Mouse (Mus musculus) gastrocnemius, adult 2 months (tissue): Measurements from ENCODE around the gene Agpat3. TPM values are rescaled to one million over a fixed set of nuclear protein-coding genes. Genes with fewer than 3 reads are reported as not detected.
A peak's percentile ranks its signal among the peaks of the same experiment; 100 is the strongest.

Experiments
- DNase-seq: peaks from one replicate; pipeline ENCODE4 v3.0.0; 2022
- H3K27ac ChIP-seq: fragments of 200-600 bp; 2 replicates; pipeline ENCODE4 v1.8.1; 2022; ENCODE audit warnings: mild to moderate bottlenecking
- H3K4me3 ChIP-seq: fragments of 200-600 bp; 2 replicates; pipeline ENCODE4 v1.8.1; 2022; ENCODE audit warnings: mild to moderate bottlenecking, moderate library complexity
- CTCF ChIP-seq: fragments of 200-600 bp; IDR thresholded peaks from 2 replicates; pipeline ENCODE4 v1.8.1; 2022; ENCODE audit warnings: antibody characterized with exemption, mild to moderate bottlenecking, moderate library complexity
- intact Hi-C: fragments of 180-260 bp; cut with DNase I; formaldehyde crosslinking; loops from one replicate; pipeline ENCODE4 v1.15.1; 2025
- long read RNA-seq, 2 experiments: library from polyadenylated mRNA; stranded (forward); transcript quantifications; one replicate each; pipeline ENCODE4 v2.0.0; 2021
- total RNA-seq, 2 experiments: library from RNA; stranded (reverse); gene quantifications; 2 replicates each; pipeline ENCODE4 v1.2.3; 2021

The Agpat3 gene
- 100 to 1,000 TPM; 108 to 135 TPM for total RNA-seq
- long read RNA-seq, experiment 1, full-length matches to known transcripts: 33 of 194 reads
- long read RNA-seq, experiment 1, partial matches to known transcripts: 6 of 194 reads
- long read RNA-seq, experiment 1, other reads (novel, unspliced or antisense): 155 of 194 reads
- long read RNA-seq, experiment 2, full-length matches to known transcripts: 26 of 183 reads
- long read RNA-seq, experiment 2, partial matches to known transcripts: 6 of 183 reads
- long read RNA-seq, experiment 2, other reads (novel, unspliced or antisense): 151 of 183 reads

GRCm38 (mm10) chr10:78351887-78352665 lies at the start of gene Agpat3:
Agpat3 (minus strand) TSS chr10:78352489.
- DNase-seq: peak; percentile 80
- Histone ChIP-seq H3K27ac (peak within 1 kb of the TSS; percentile 91), H3K4me3 (peak within 1 kb of the TSS; percentile 83)
- intact Hi-C loops: loop anchor here (5.0 kb wide), 1 partner anchor 40 kb away; no protein-coding TSS in a partner anchor
- TF ChIP-seq CTCF: peak; percentile 17

- Histone ChIP-seq H3K27ac (no peak overlapping the region), H3K4me3 (no peak overlapping the region)
- intact Hi-C loops: no loop called here
- no peak for DNase-seq
- TF ChIP-seq CTCF: no peak
Measured at GRCm38 (mm10) chr10:78401127-78401526, 48.8 kb upstream of the Agpat3 start.

- H3K4me3 ChIP-seq: no peak overlapping the region
- DNase-seq: no peak
- no peak for TF ChIP-seq CTCF
- intact Hi-C loops: loop anchor here (10.0 kb wide), 1 partner anchor 214 kb away; the partner anchor contains the start of gene Pwp2
- no peak overlapping the region for H3K27ac ChIP-seq
Measured at GRCm38 (mm10) chr10:78399090-78399657, 46.9 kb upstream of the Agpat3 start.

- H3K4me3 ChIP-seq: no peak overlapping the region
- no peak for DNase-seq
Measured at GRCm38 (mm10) chr10:78396625-78396885, 44.3 kb upstream of the Agpat3 start.

GRCm38 (mm10) chr10:78395819-78396624 lies 43.7 kb upstream of the Agpat3 start:
- Histone ChIP-seq H3K27ac (no peak overlapping the region), H3K4me3 (no peak overlapping the region)
- peak; percentile 94 for DNase-seq
- intact Hi-C loops: loop anchor here (10.0 kb wide), 1 partner anchor 211 kb away; the partner anchor contains the start of gene Pwp2
- TF ChIP-seq CTCF: peak; percentile 98

More at GRCm38 (mm10) chr10:78396625-78396885, 44.3 kb upstream of the Agpat3 start:
- intact Hi-C loops: loop anchor here (10.0 kb wide), 1 partner anchor 212 kb away; the partner anchor contains the start of gene Pwp2
- no peak for TF ChIP-seq CTCF
- no peak overlapping the region for H3K27ac ChIP-seq

GRCm38 (mm10) chr10:78395377-78395776 lies 43.1 kb upstream of the Agpat3 start:
- DNase-seq: no peak
- H3K27ac ChIP-seq: no peak overlapping the region
- no peak overlapping the region for H3K4me3 ChIP-seq
- no peak for TF ChIP-seq CTCF
- intact Hi-C loops: loop anchor here (10.0 kb wide), 1 partner anchor 211 kb away; the partner anchor contains the start of gene Pwp2

GRCm38 (mm10) chr10:78392072-78392471 lies 39.8 kb upstream of the Agpat3 start:
- Histone ChIP-seq H3K27ac (no peak overlapping the region), H3K4me3 (no peak overlapping the region)
- TF ChIP-seq CTCF: peak; percentile 94
- intact Hi-C loops: loop anchor here (1.0 to 10.0 kb wide), 3 partner anchors 40 to 207 kb away; partner anchors contain the start of genes Agpat3 and Pwp2
- peak; percentile 86 for DNase-seq

- H3K4me3 ChIP-seq: no peak overlapping the region
- TF ChIP-seq CTCF: no peak
- DNase-seq: no peak
- no peak overlapping the region for H3K27ac ChIP-seq
- intact Hi-C loops: loop anchor here (2.0 to 10.0 kb wide), 3 partner anchors 39 to 206 kb away; partner anchors contain the start of genes Agpat3 and Pwp2
Measured at GRCm38 (mm10) chr10:78390982-78391470, 38.7 kb upstream of the Agpat3 start.

GRCm38 (mm10) chr10:78388216-78388980 lies 36.1 kb upstream of the Agpat3 start:
- intact Hi-C loops: no loop called here
- Histone ChIP-seq H3K27ac (peak overlapping the region; percentile 54), H3K4me3 (peak overlapping the region; percentile 48)
- TF ChIP-seq CTCF: no peak
- DNase-seq: peak; percentile 66

GRCm38 (mm10) chr10:78385520-78385919 lies 33.2 kb upstream of the Agpat3 start:
- no peak overlapping the region for H3K4me3 ChIP-seq
- DNase-seq: no peak
- intact Hi-C loops: no loop called here
- no peak for TF ChIP-seq CTCF
- no peak overlapping the region for H3K27ac ChIP-seq

GRCm38 (mm10) chr10:78383567-78383966 lies 31.3 kb upstream of the Agpat3 start:
- DNase-seq: no peak
- Histone ChIP-seq H3K4me3 (no peak overlapping the region), H3K27ac (no peak overlapping the region)
- TF ChIP-seq CTCF: no peak
- intact Hi-C loops: no loop called here
